Mouse (Mus musculus) olfactory bulb, adult 2 months (tissue): ENCODE measurements around the gene Vmn1r2.
"Not testable (repeated sequence)": the region's sequence is repeated elsewhere in the genome, so short reads cannot be mapped to it uniquely, and the experiment has no call there.

Source experiments
- CTCF ChIP-seq: fragments of 200-500 bp; IDR thresholded peaks from 2 replicates; pipeline ENCODE4 v1.5.1; 2012; ENCODE audit warnings: low read depth, mild to moderate bottlenecking, low read length, moderate library complexity; ENCODE audit not compliant: insufficient read depth
- POLR2A ChIP-seq: fragments of 200-500 bp; IDR thresholded peaks from 2 replicates; pipeline ENCODE4 v1.6.1; 2012; ENCODE audit warnings: mild to moderate bottlenecking, low read depth, low read length, moderate library complexity; ENCODE audit not compliant: insufficient read depth

GRCm38 (mm10) chr4:3176746-3177490, 9.8 kb downstream of the Vmn1r2 start:
- not testable (repeated sequence) for TF ChIP-seq CTCF, POLR2A
